Mouse (Mus musculus) cortical plate, adult 2 months (tissue): Measurements from ENCODE around the gene Lrrc15. TPM values are rescaled to one million over a fixed set of nuclear protein-coding genes. Genes with fewer than 3 reads are reported as not detected.
A peak's percentile ranks its signal among the peaks of the same experiment; 100 is the strongest.

ENCODE experiments used
- H3K27ac ChIP-seq: fragments of 200-500 bp; 2 replicates; pipeline ENCODE4 v1.5.1; 2012; ENCODE audit warnings: low read length, control low read depth, inconsistent platforms; ENCODE audit not compliant: insufficient read depth
- H3K4me1 ChIP-seq: fragments of 200-500 bp; 2 replicates; pipeline ENCODE4 v1.6.1; 2011; ENCODE audit warnings: low read length; ENCODE audit not compliant: control insufficient read depth, insufficient read depth
- H3K4me3 ChIP-seq: fragments of 200-500 bp; 2 replicates; pipeline ENCODE4 v1.5.1; 2011; ENCODE audit warnings: mild to moderate bottlenecking, low read length, control low read depth; ENCODE audit not compliant: insufficient read depth
- CTCF ChIP-seq: fragments of 200-500 bp; IDR thresholded peaks from 2 replicates; pipeline ENCODE4 v1.5.1; 2011; ENCODE audit warnings: mild to moderate bottlenecking, control low read depth, low read length; ENCODE audit not compliant: insufficient read depth; ENCODE audit errors: extremely low read depth
- POLR2A ChIP-seq: fragments of 200-500 bp; IDR thresholded peaks from 2 replicates; pipeline ENCODE4 v1.6.1; 2011; ENCODE audit warnings: mild to moderate bottlenecking, low read length, control low read depth; ENCODE audit not compliant: insufficient read depth; ENCODE audit errors: extremely low read depth
- polyA plus RNA-seq: library from polyadenylated mRNA; depleted of rRNA; stranded (reverse); fragments of >200 nt; gene quantifications from 2 replicates; pipeline ENCODE4 v1.2.3, GENCODE M21; 2012; rRNA removed

Lrrc15 gene
- not detected in 2 replicates for polyA plus RNA-seq

GRCm38 (mm10) chr16:30282844-30283495, at the start of gene Lrrc15:
TSS of gene Lrrc15 (minus strand) at chr16:30283256.
- Histone ChIP-seq H3K4me1 (no peaks in the 10 kb centered on the region; the same call in 1 of the 2 replicates), H3K27ac (no peak within 1 kb of the TSS), H3K4me3 (no peak within 1 kb of the TSS)
- TF ChIP-seq POLR2A, result no peak
- TF ChIP-seq CTCF, result no peak

GRCm38 (mm10) chr16:30314236-30314635, 31.2 kb upstream of the Lrrc15 start:
- Histone ChIP-seq H3K4me1 (no peaks in the 10 kb centered on the region), H3K4me3 (no peak overlapping the region), H3K27ac (no peak overlapping the region)
- TF ChIP-seq CTCF (no peak), POLR2A (no peak)

- H3K4me1 ChIP-seq, result no peaks in the 10 kb centered on the region
- H3K27ac ChIP-seq, result no peak within 1 kb of the TSS
- no peak for TF ChIP-seq POLR2A
- TF ChIP-seq CTCF, result no peak
- H3K4me3 ChIP-seq, result peak within 1 kb of the TSS; percentile 29
These were observed 27.6 kb upstream of the Lrrc15 start, which contains the start of gene Gp5 for GRCm38 (mm10) chr16:30310647-30311046. TSS of gene Gp5 (minus strand) at chr16:30310779.

- Histone ChIP-seq H3K4me1 (no peaks in the 10 kb centered on the region), H3K27ac (no peak overlapping the region), H3K4me3 (no peak overlapping the region; the same call in 1 of the 2 replicates)
- TF ChIP-seq POLR2A (no peak), CTCF (no peak)
These were observed 27.1 kb upstream of the Lrrc15 start for GRCm38 (mm10) chr16:30310171-30310515.

- TF ChIP-seq CTCF (no peak), POLR2A (peak; percentile 11; the same call in 1 of the 2 replicates)
- Histone ChIP-seq H3K4me3 (peak overlapping the region; percentile 29), H3K4me1 (no peaks in the 10 kb centered on the region), H3K27ac (no peak overlapping the region)
These were observed 26.5 kb upstream of the Lrrc15 start for GRCm38 (mm10) chr16:30309395-30310170.

GRCm38 (mm10) chr16:30308616-30309394, 25.7 kb upstream of the Lrrc15 start:
- Histone ChIP-seq H3K4me1 (no peaks in the 10 kb centered on the region), H3K27ac (no peak overlapping the region), H3K4me3 (peak overlapping the region; percentile 29)
- TF ChIP-seq POLR2A (peak; percentile 55), CTCF (no peak)

- no peak overlapping the region for H3K27ac ChIP-seq
These were observed 25.0 kb upstream of the Lrrc15 start for GRCm38 (mm10) chr16:30307961-30308615.

GRCm38 (mm10) chr16:30307306-30307705, 24.2 kb upstream of the Lrrc15 start:
- no peak overlapping the region for H3K4me3 ChIP-seq
- no peak overlapping the region for H3K27ac ChIP-seq
- TF ChIP-seq POLR2A (no peak), CTCF (no peak)
- H3K4me1 ChIP-seq, result no peaks in the 10 kb centered on the region

More at GRCm38 (mm10) chr16:30307961-30308615, 25.0 kb upstream of the Lrrc15 start:
- peak overlapping the region; percentile 29 for H3K4me3 ChIP-seq
- H3K4me1 ChIP-seq, result no peaks in the 10 kb centered on the region
- TF ChIP-seq POLR2A (no peak), CTCF (no peak)

GRCm38 (mm10) chr16:30306102-30306501, 23.0 kb upstream of the Lrrc15 start:
- TF ChIP-seq CTCF (no peak), POLR2A (no peak)
- Histone ChIP-seq H3K27ac (no peak overlapping the region), H3K4me1 (no peaks in the 10 kb centered on the region), H3K4me3 (no peak overlapping the region)
